Mouse (Mus musculus) v-Abl transformed pro-B cells (cell line): Measurements from ENCODE around the gene Tmem63a.

Source experiments
- in situ Hi-C, 2 experiments: fragments of 400-800 bp; cut with MboI; formaldehyde crosslinking; loops; one replicate each; pipeline ENCODE4 v1.15.1; 2025; ENCODE audit not compliant: unreplicated experiment in 2 of 2

The Tmem63a gene

DNA sequence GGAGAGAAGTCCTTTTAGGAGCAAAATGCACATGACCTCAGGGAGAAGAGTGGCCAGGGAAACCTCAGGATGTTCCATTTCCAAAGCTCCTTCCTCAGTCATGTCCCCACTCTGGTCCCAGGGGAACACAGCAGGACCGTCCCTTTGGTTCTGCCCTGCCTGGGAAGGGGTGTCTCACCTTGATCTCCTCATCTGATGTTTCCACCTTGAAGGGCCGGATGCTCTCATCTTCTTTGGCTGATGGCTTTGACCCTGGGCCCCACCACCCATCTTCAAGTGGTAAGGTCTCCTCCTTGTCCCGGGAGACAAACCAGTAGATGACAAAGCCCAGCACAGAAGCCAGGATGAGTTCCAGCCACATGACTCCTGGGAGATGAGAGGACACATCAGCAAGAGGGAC is 59.5 kb downstream of the Tmem63a start:
- in situ Hi-C loops: loop anchor here in 1 of 2 experiments (5.0 kb wide), 1 partner anchor 546 kb away; no protein-coding TSS in a partner anchor

DNA sequence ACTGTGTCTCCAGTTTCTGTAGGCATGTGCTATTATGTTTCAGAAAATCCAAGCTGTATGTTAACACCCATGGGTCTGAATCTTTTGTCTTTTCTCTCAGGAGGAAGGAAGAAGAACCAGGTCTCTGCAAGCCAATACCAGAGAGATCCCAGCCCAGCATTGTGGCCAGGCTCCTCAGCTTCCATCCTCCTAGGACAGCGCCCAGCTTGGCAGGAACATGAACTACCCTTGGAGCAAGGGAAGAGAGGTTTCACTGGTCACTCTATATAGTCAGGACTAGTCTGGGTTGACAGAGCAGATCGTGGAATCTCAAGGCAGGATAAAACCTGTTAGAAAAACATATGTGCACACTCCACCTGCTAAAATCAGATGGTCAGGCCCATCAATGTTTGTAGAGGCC is 61.6 kb downstream of the Tmem63a start:
- in situ Hi-C loops: loop anchor here in 1 of 2 experiments (5.0 kb wide), 1 partner anchor 544 kb away; no protein-coding TSS in a partner anchor

DNA sequence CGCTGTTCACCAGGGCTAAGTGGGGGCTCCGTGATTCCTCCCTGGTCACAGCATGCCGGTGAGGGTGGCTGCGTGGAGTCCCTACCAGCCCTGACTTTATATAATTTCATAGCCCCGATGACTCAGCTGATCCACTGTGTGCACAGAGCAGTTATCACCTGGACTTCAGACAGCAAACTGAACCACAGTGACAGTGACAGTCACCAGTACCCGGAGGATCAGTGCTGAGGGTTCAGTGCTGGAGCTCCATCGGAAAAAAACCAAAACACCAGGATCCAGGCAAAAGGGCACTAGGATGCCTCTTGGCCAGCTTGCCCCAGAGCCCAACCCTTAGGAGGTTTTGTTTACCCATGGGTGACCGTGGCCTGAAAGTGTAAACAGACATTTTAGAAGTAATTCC is 63.2 kb downstream of the Tmem63a start:
- in situ Hi-C loops: no loop called here

DNA sequence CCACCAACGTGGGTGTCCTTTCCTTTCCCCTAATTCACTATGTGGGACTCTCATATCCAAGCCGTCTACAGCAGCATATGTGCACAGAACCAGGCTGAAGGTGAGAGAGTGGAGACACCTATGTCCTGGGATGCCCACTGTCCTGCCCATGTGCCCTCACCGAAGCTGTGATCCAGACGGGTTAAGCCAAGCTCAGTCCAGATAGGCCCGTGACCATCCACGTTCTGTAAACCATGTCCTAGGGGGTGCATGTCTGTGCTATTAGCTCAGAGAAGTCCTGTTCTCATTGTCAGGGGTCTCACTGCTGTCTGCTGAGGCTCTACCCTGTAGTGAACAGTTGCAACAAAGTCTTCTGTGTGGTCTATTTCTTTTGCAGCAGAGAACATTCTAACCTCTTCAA is 65.7 kb downstream of the Tmem63a start:
- in situ Hi-C loops: no loop called here

DNA sequence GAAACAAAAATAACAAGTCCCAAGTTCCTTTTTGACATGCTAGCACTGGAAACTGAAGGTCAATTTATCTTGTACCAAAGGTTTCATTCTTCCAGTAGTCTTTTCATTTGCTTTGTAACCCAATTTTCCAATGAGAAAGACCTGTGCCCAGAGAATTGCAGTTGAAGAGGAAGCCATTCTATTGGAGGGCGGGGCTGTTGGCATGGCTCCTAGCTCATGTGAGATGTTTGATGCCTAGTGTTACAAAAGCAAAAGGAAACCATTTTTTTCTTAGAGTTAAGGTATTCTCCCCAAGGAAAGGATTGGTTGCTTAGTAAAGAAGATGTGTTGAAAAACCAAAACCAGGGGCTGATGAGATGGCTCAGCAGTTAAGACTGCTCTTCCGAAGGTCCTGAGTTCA is 66.1 kb downstream of the Tmem63a start:
- in situ Hi-C loops: no loop called here

DNA sequence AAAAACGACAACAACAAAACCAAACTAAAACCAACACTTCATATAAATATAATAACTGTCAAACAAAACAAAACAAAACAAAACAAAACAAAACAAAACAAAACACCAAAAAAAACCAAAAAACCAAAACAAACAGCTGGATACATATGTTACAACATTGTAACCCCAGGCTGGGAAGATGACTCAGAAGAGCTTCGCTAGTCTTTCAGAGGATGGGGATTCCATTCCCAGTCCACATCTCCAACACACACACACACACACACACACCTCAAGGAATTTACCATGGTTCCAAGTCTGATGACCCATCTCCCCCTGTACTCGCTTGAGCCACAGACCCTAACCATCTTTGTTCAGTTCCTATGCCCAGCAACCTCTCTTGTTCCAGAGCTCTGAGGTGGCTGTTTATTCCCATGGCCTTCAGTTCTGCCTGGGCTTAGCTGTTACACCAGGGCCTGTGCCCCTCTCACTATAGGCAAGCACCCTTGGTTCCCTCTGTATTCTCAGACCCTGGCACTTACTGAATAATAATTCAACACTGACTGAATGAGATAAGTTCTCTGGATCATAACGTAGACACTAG is 67.0 kb downstream of the Tmem63a start:
- in situ Hi-C loops: no loop called here

DNA sequence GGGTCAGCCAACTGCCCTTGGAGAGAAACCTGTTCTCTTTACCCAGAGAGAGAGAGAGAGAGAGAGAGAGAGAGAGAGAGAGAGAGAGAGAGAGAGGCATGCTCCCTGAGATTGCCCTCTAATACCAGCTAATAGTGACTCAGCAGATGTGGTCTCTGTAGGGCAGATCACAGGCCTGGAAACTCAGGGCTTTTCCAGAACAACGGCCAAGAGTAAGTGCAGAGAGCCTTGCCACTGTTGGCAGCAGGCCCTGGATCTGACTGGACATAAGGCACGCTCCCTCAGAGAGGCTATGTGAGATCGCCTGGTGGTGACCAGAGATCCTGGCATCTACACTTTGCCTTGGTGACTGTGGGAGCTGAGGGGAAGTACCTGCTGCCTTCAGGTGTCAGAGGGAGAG is 67.6 kb downstream of the Tmem63a start:
- in situ Hi-C loops: no loop called here

DNA sequence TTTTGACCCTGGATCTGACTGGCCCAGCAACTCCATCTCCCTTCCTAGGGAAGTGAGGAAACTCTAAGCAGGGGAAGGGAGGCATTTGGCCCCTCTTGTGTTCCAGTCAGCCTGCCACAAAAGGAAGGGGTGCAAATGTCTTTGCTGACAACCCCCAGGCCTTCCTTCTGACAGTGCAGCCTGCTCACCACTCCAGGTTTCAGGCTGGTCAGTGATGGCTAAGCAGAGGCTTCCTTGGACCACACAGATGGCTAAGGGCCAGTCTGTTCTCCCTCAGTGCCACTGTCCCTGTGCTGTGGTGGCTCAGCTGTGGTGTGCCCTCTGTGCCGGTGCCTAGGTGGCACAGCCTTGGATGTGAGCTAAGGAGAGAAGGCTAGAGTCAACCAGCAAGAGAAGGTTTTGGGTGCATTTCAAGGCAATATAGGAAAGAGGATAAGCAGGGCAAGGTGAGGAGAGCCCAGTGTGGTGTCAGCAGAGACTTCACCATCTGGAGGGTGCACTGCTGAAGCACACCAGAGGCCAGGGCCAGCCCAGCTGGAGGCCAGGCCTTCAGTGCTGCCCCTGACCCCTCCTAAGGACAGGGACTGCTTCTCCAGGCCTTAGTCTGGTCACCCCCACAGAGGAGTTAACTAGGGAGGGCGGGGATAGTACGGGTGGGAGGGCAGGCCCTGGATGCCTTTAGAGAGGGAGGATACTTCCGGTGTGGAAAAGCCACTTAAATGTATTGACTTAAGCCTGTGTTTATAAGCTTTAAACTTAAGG is 68.2 kb downstream of the Tmem63a start:
- in situ Hi-C loops: no loop called here

DNA sequence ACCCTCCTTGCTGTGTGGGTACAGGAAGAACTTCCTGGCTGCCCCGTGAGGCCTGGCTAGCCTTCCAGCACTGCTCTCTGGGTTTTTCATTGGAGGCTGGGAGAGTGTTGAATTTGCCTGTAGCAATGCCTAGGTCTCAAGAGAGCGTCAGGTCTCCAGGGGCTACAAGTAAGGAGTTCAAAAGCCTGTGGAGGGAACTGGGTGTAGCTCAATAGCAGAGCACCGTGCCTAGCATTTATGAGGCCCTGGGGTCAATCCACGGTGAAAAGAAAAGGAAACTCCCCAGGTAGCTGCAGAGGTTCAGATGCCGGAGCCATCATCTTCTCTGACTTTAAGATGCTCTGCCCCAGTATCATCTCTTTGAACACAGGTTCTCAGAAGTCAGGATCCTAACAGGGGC is 69.5 kb downstream of the Tmem63a start:
- in situ Hi-C loops: no loop called here

DNA sequence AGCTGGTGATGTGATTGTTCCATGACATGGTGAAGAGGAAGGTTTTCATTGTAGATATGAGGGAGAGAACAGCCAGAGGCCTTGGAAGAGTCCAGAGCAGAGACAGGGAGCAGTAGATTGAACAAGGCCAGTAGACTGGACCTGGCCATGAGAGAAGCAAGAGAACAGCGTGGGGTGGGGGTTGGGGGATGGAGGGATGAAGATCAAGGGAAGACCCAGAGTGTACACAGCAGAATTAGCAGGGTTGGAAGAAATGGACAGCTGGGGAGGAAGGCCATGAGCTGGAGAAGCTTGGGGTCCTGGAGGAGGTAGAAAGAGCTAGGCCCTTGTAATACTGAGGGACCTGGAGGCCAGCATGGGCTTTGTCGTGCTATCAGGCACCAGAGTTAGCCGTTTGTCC is 70.3 kb downstream of the Tmem63a start:
- in situ Hi-C loops: no loop called here

DNA sequence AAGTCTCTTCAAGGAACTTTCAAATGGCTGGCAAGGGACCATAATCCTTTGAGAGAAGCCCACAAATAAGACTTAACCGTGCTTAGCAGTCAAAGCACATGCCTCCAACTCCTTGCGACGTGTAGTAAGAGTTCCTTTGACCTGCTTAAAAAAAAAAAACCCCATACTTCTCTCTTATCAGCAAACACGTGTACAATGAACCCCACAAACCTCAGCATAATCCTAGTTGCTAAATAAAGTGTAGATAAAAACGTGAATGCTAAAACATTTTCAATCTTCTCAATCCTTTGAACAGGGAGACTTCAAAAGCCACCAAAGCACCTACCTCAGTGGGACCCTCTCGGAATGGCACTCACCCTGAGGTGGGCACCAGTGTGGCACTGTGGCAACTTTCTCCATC is 71.3 kb downstream of the Tmem63a start:
- in situ Hi-C loops: no loop called here

DNA sequence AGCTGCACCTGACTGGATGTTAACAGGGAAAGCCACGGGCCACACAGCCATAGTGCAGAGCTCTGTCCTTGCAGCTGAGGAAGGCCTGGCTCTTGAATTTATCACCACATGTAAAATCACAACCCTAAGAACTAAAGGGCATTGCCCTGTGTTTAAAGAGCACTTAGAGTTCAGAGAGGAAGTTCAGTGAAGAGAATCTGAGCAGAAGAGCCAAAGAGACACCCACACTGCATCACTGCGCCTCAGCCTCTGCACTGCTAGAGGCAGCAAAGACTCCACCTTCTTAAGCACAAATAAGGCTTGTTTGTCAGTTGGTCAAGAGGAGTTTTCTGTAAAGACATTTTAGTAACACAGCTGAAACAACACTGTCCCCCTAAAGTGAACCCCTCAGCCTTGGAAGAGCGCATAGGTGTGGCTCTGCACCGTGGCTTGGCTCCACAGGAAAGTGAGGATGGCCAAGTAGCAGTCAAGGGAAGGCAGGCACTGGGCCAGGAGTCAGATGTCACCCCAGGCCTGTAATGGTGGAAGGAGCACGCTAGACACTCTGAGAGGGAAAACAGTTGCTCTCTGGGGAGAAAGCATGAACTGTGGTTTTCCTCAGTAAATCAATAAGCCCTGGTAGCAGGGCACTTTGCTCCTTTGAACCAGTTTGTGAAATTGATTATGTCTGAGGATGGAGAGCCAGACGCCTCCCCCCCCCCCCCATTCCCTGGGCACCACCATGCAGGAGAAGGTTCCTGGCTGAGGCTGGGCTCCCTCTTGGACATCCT is 72.8 kb downstream of the Tmem63a start:
- in situ Hi-C loops: no loop called here

DNA sequence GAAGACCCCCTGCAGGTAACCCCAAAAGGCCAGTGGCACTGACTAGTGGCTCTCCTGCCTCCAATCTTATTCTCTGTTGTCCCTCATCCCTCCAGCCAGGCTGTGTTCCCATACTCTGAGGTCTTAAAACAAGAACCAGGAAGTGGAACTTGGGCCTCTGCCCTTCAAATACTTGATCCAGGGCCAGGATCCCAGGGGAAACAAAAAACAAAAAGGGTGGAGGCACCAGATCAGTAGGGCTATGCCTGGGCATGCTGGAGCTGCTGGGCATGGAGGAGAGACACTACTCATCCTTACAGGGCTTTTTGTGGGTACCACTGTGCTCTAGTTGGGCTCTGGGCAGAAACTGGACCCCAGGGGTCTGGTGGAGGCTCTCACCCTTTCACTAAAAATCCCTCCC is 73.4 kb downstream of the Tmem63a start:
- in situ Hi-C loops: no loop called here

DNA sequence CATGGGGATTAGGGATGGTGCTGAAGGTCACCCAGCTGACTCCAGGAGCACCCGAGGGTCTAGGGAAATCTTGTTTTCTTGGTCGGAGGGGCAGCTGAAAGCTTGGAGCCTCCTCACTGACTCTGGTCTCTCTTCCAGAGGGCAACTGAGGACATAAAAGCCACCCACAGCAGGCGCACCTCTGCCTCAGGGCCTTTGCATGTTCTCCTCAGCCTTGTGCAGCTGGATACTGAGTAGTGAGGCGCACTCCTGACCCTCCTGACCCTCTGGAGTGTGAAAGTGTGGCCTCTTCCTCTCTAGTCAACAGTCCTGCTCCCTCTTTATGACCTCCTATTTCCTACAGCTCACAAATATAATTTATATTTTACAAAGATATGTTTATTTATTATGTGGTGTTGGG is 73.9 kb downstream of the Tmem63a start:
- in situ Hi-C loops: no loop called here

DNA sequence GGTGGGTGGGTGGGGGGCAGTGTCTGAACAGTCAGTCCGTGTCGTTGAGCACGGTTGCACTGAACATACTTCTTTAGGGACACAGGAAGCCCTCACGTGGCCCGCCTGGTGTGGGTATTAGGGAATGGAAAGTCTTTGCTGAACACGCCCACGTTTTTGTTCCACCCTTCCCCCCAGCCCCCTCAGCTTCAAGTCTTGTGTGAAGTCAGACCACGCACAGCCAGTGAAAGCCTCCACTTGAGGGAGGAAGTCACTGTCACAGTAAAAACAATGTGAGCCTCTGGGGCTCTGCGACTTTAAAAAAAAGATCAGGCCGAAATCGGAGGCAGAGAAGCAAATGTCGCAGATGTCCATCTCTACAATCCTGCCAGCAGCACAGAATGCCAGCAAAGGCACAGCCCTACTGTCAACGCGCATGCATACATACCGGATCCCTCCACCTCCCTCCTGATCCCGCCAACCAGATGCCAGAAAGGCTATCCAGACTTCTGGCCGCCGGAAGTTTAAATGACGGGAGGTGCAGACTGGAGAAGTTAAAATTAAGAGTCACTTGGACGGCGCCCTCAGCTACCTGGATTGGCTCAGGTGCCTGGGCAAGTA is 74.5 kb downstream of the Tmem63a start:
- in situ Hi-C loops: no loop called here

DNA sequence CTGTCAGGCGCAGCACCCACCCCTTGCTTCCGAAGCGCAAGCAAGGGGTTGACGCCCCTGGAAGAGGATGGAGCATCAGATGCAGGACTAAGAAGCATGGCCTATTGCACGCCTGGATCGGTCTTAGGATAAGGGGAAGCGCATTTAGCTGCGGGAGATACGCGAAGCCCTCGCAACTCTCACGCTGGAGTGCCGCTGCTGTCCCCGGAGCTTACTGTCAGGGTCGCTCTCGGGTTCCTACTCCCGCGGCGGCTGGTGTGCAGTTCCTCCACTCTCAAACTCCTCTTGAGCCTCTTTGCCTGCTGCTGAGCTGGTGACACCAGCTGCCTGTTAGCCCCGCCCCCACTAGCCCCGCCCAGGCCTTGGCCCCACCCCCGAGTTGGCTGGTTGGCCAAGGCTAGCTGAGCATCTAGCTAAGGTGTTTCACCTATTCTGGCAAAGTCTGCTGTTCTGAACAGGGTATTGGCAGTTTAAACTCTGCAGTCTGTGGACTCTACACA is 75.1 kb downstream of the Tmem63a start:
- in situ Hi-C loops: no loop called here

DNA sequence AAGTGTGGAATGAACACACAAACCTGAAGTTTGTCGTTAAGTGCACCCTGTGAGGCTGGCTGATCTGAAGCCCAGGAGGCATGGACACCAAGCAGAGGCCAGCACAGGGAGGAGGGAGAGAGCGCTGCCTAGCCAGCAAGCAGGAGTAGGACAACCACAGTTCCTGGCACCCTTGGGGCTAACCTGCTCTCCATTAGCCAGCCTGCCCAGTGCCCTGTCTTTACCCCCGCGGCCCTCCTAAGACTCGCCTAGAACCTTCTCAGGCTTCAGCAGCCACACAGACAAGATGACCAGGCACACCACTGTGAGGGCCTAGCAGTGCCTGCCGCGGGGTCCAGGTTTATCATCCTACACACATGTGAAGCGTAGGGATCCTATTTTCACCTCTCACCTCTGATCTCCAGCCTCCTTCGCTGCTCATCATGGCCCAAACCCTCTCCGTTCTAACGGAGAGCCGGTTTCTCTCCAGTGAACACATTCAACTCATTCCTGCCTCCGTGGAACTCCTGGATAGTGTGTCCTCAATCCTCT is 75.8 kb downstream of the Tmem63a start:
- in situ Hi-C loops: no loop called here

DNA sequence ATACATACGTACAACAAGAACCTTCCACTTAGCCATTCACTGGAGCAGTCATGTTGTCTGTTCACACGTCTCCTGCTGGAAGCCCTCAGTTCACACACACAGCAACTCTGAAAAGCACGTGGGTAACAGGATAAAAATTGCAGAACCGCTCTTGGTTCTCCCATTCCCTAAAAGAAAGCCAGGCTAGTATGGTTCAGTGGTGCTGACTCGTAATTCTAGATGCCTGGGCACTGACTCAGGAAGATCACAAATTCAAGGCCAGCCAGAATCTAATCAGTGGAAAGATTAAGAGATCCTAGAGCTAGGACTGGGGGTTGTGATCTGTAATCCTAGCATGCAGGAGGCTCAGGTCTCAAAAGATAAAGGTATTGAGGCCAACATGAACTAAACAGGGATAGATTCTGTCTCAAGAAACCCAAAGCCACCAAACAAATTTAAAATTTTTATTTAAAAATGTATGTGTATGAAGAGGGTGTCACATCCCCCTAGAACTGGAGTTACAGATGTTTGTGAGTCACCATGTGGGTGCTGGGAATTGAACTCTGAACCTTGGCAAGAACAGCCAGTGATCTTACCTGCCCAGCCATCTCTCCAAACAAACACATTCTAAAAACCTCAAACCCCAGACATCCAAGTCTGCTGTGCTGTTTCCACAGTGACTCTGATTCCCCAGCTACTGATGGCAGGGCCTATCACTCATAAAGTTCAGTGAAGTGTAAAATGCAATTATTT is 78.8 kb downstream of the Tmem63a start, which contains the start of gene Ephx1:
TSS of gene Ephx1 (minus strand) at position 149 of the 732 bp plus-strand sequence.
- in situ Hi-C loops: no loop called here

DNA sequence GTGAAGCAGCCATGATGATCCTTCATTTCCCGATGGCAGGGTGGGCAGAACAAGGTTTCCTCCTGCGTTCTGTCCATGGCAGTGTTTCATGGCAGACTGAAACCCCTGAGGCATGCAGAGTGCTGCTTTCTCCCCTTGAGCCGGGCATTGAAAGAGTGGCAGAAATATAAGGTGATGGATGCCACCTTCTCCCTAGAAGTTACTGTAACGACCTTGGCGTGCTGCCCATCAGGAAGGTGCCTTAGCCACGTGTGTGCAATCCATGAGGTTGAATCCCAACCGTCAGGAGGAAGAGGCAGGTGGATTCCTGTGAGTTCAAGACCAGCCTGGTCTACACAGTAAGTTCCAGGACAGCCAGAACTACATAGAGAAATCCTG is 79.3 kb downstream of the Tmem63a start:
- in situ Hi-C loops: no loop called here

DNA sequence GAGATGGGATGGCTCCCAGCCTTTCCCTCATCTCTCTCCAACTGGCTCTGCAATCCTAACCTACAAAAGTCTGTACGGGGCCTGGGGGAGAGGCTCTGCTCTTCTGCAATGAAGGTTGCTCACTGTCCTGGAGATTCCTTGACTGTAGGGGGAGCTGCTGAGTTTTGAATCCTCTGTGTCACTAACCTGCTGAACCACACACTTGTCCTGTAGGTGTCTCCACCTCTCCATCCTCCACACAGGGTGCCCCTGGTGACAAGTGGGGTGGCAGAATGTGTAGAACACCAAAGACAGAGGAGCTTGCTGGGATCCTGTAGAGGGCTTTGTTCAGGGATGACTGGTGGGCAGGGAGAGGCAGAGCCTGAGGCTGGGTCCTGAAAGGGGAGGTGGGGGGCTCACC is 80.1 kb downstream of the Tmem63a start:
- in situ Hi-C loops: no loop called here
